Mouse (Mus musculus): Measurements from ENCODE around the gene Pigr. TPM values are rescaled to one million over a fixed set of nuclear protein-coding genes. Genes with fewer than 3 reads are reported as not detected.
A peak's percentile ranks its signal among the peaks of the same experiment; 100 is the strongest.

Gene Pigr
- polyA plus RNA-seq, 1 experiment from 2014 or later, result not detected

GRCm38 (mm10) chr1:130875139-130875538 is 48.7 kb downstream of the Pigr start:
- Histone ChIP-seq H3K27me3 (ENCODE audit: low read depth, poor library complexity, severe bottlenecking) (peaks cover 31% of the 10 kb centered on the region), H3K4me1 (peaks cover 8% of the 10 kb centered on the region), H3K4me3 (no peak overlapping the region), H3K36me3 (no peaks in the 10 kb centered on the region), H3K27ac (no peak overlapping the region), H3K9me3 (replicated peaks) (no peaks in the 10 kb centered on the region)
- WGBS, result 48% methylated on average over 3 of the region's 3 CpGs
- DNase-seq (ENCODE audit: low spot score), result peak; percentile 34

GRCm38 (mm10) chr1:130875910-130876309 is 49.4 kb downstream of the Pigr start:
- Histone ChIP-seq H3K4me1 (peaks cover 8% of the 10 kb centered on the region), H3K9me3 (replicated peaks) (no peaks in the 10 kb centered on the region), H3K36me3 (no peaks in the 10 kb centered on the region), H3K27me3 (ENCODE audit: low read depth, poor library complexity, severe bottlenecking) (peaks cover 37% of the 10 kb centered on the region), H3K27ac (no peak overlapping the region), H3K4me3 (no peak overlapping the region)
- DNase-seq (ENCODE audit: low spot score), result no peak
- WGBS, result 83% methylated on average over 3 of the region's 3 CpGs

- peaks cover 8% of the 10 kb centered on the region for H3K4me1 ChIP-seq
- no peak overlapping the region for H3K4me3 ChIP-seq
- 20% methylated on average over 3 of the region's 3 CpGs for WGBS
- no peaks in the 10 kb centered on the region for H3K9me3 ChIP-seq (replicated peaks)
- H3K36me3 ChIP-seq, result no peaks in the 10 kb centered on the region
- no peak overlapping the region for H3K27ac ChIP-seq
- peaks cover 37% of the 10 kb centered on the region for H3K27me3 ChIP-seq (ENCODE audit: low read depth, poor library complexity, severe bottlenecking)
- DNase-seq (ENCODE audit: low spot score), result no peak
These were observed 50.5 kb downstream of the Pigr start for GRCm38 (mm10) chr1:130876931-130877509.

- Histone ChIP-seq H3K4me1 (peaks cover 8% of the 10 kb centered on the region), H3K27me3 (ENCODE audit: low read depth, poor library complexity, severe bottlenecking) (peaks cover 37% of the 10 kb centered on the region), H3K36me3 (no peaks in the 10 kb centered on the region), H3K9me3 (replicated peaks) (no peaks in the 10 kb centered on the region), H3K27ac (peak overlapping the region; percentile 61), H3K4me3 (peak overlapping the region; percentile 56)
- DNase-seq (ENCODE audit: low spot score), result peak; percentile 68
- WGBS, result 4% methylated on average over 43 of the region's 43 CpGs
These were observed 51.6 kb downstream of the Pigr start for GRCm38 (mm10) chr1:130877889-130878614.

GRCm38 (mm10) chr1:130879927-130880326 is 53.4 kb downstream of the Pigr start:
- no peak overlapping the region for H3K27ac ChIP-seq
- no peak overlapping the region for H3K4me3 ChIP-seq
- 91% methylated on average over 7 of the region's 7 CpGs for WGBS
- no peaks in the 10 kb centered on the region for H3K36me3 ChIP-seq
- DNase-seq (ENCODE audit: low spot score), result no peak
- peaks cover 8% of the 10 kb centered on the region for H3K4me1 ChIP-seq
- no peaks in the 10 kb centered on the region for H3K9me3 ChIP-seq (replicated peaks)
- peaks cover 37% of the 10 kb centered on the region for H3K27me3 ChIP-seq (ENCODE audit: low read depth, poor library complexity, severe bottlenecking)

GRCm38 (mm10) chr1:130883146-130883545 is 56.7 kb downstream of the Pigr start:
- Histone ChIP-seq H3K4me1 (peaks cover 4% of the 10 kb centered on the region), H3K36me3 (no peaks in the 10 kb centered on the region), H3K9me3 (replicated peaks) (no peaks in the 10 kb centered on the region), H3K27me3 (ENCODE audit: low read depth, poor library complexity, severe bottlenecking) (peaks cover 25% of the 10 kb centered on the region), H3K27ac (no peak overlapping the region), H3K4me3 (no peak overlapping the region)
- no peak for DNase-seq (ENCODE audit: low spot score)
- WGBS, result 89% methylated on average over 4 of the region's 4 CpGs

- DNase-seq (ENCODE audit: low spot score), result no peak
- Histone ChIP-seq H3K4me3 (no peak within 1 kb of the TSS), H3K36me3 (no peaks in the 10 kb centered on the region), H3K27me3 (ENCODE audit: low read depth, poor library complexity, severe bottlenecking) (no peaks in the 10 kb centered on the region), H3K4me1 (no peaks in the 10 kb centered on the region), H3K9me3 (replicated peaks) (no peaks in the 10 kb centered on the region), H3K27ac (no peak within 1 kb of the TSS)
These were observed 60.9 kb downstream of the Pigr start, which contains the start of gene Il24 for GRCm38 (mm10) chr1:130887354-130887753. Il24 (minus strand) TSS chr1:130887454.

- Histone ChIP-seq H3K27ac (no peak overlapping the region), H3K27me3 (ENCODE audit: low read depth, poor library complexity, severe bottlenecking) (no peaks in the 10 kb centered on the region), H3K4me3 (no peak overlapping the region), H3K4me1 (no peaks in the 10 kb centered on the region), H3K36me3 (no peaks in the 10 kb centered on the region), H3K9me3 (replicated peaks) (no peaks in the 10 kb centered on the region)
- 93% methylated on average over 1 of the region's 1 CpGs for WGBS
- no peak for DNase-seq (ENCODE audit: low spot score)
These were observed 66.0 kb downstream of the Pigr start for GRCm38 (mm10) chr1:130892446-130892845.

- 79% methylated on average over 9 of the region's 9 CpGs for WGBS
- no peaks in the 10 kb centered on the region for H3K27me3 ChIP-seq (ENCODE audit: low read depth, poor library complexity, severe bottlenecking)
- H3K9me3 ChIP-seq (replicated peaks), result no peaks in the 10 kb centered on the region
- no peak for DNase-seq (ENCODE audit: low spot score)
- no peak overlapping the region for H3K27ac ChIP-seq
- H3K36me3 ChIP-seq, result no peaks in the 10 kb centered on the region
- H3K4me1 ChIP-seq, result no peaks in the 10 kb centered on the region
- no peak overlapping the region for H3K4me3 ChIP-seq
These were observed 67.0 kb downstream of the Pigr start for GRCm38 (mm10) chr1:130893329-130894040.

- Histone ChIP-seq H3K4me1 (no peaks in the 10 kb centered on the region), H3K27me3 (ENCODE audit: low read depth, poor library complexity, severe bottlenecking) (no peaks in the 10 kb centered on the region), H3K36me3 (no peaks in the 10 kb centered on the region), H3K27ac (no peak overlapping the region), H3K9me3 (replicated peaks) (no peaks in the 10 kb centered on the region), H3K4me3 (no peak overlapping the region)
- no peak for DNase-seq (ENCODE audit: low spot score)
- WGBS, result 72% methylated on average over 6 of the region's 6 CpGs
These were observed 68.0 kb downstream of the Pigr start for GRCm38 (mm10) chr1:130894468-130894867.

Other genes starting within 250 kb of the Pigr start
- not detected in 2 replicates for gene Zp3r, start 197.1 kb upstream of the Pigr start, polyA plus RNA-seq (2016; fragmentation: Nextera tagmentation; extraction: Ambion mirVana)
- not detected in 2 replicates for gene C4bp, start 165.1 kb upstream of the Pigr start, polyA plus RNA-seq (2016; fragmentation: Nextera tagmentation; extraction: Ambion mirVana)
- not detected in 2 replicates for gene Gm29427, start 110.9 kb upstream of the Pigr start, polyA plus RNA-seq (2016; fragmentation: Nextera tagmentation; extraction: Ambion mirVana)
- gene Yod1, start 109.4 kb upstream of the Pigr start, polyA plus RNA-seq (2016; fragmentation: Nextera tagmentation; extraction: Ambion mirVana), result 6.0 and 8.2 TPM in 2 replicates
- 3.4 and 5.1 TPM in 2 replicates for gene Pfkfb2, start 97.4 kb upstream of the Pigr start, polyA plus RNA-seq (2016; fragmentation: Nextera tagmentation; extraction: Ambion mirVana)
- 0.23 and 0.38 TPM in 2 replicates for gene AA986860, start 94.7 kb upstream of the Pigr start, polyA plus RNA-seq (2016; fragmentation: Nextera tagmentation; extraction: Ambion mirVana)
- not detected in 2 replicates for gene Fcamr, start 25.8 kb upstream of the Pigr start, polyA plus RNA-seq (2016; fragmentation: Nextera tagmentation; extraction: Ambion mirVana)
- gene Fcmr, start 39.0 kb downstream of the Pigr start, polyA plus RNA-seq (2016; fragmentation: Nextera tagmentation; extraction: Ambion mirVana), result 0.33 and 0.69 TPM in 2 replicates
- not detected in 2 replicates for gene Il24, start 60.8 kb downstream of the Pigr start, polyA plus RNA-seq (2016; fragmentation: Nextera tagmentation; extraction: Ambion mirVana)
- not detected in 2 replicates for gene Il20, start 84.8 kb downstream of the Pigr start, polyA plus RNA-seq (2016; fragmentation: Nextera tagmentation; extraction: Ambion mirVana)
- gene Il19, start 113.4 kb downstream of the Pigr start, polyA plus RNA-seq (2016; fragmentation: Nextera tagmentation; extraction: Ambion mirVana), result 0.20 TPM in 1 of 2 replicates, not detected in the other
- gene Il10, start 193.2 kb downstream of the Pigr start, polyA plus RNA-seq (2016; fragmentation: Nextera tagmentation; extraction: Ambion mirVana), result not detected in 2 replicates